In the genomic region with DNA sequence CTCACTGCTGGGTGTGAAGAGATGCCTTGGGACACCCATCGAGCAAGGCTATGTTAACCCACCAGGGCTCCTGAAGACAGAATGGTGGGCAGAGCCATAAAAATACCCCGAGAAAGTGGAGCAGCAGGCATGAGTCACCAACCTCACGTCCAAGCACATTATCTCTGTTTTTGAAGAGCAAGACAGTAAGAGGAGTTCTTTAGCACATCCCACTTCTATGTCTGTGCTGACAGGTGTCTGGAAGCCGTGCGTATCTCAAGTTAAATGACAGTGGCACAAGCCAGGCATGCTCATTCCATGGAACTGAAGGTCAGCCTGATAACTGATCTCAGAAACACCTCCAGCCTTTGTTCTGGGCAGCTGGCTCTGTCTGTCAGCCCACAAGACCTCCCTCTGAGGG, we compare ENCODE assay signal across 19 mouse cellular contexts.
DNase-seq lines count a peak whose midpoint lies in the region; TF ChIP-seq lines count a peak whose summit lies in the region.
"Had no signal": no experiment of that assay in that cellular context is flagged by ENCODE, and none has a peak within 500 bp of the region (broad histone marks: within the 10 kb centered on the region; RNA-seq: fewer than 3 reads in every experiment).

No protein-coding gene starts in this region.

- no peak for TF ChIP-seq CTCF in layer of hippocampus, adult 2 months (conservative IDR thresholded peaks at IDR 0.05)

- no peaks in the 10 kb centered on the region for H3K27me3 ChIP-seq in embryonic facial prominence, embryonic 10.5 days (replicated peaks; ENCODE audit: low read depth, poor library complexity, severe bottlenecking)
- H3K27me3 ChIP-seq in midbrain, embryonic 10.5 days (ENCODE audit: low read depth, poor library complexity, severe bottlenecking): no peaks in the 10 kb centered on the region
- H3K27me3 ChIP-seq: hindbrain, embryonic 13.5 days had no signal

- H3K4me1 ChIP-seq in embryonic facial prominence, embryonic 10.5 days: no peaks in the 10 kb centered on the region
- no peaks in the 10 kb centered on the region for H3K4me1 ChIP-seq in midbrain, embryonic 10.5 days
- H3K4me1 ChIP-seq: heart, embryonic 10.5 days; hindbrain, embryonic 13.5 days had no signal

- H3K36me3 ChIP-seq in embryonic facial prominence, embryonic 10.5 days (replicated peaks): no peaks in the 10 kb centered on the region
- H3K36me3 ChIP-seq in midbrain, embryonic 10.5 days: no peaks in the 10 kb centered on the region
- H3K36me3 ChIP-seq: heart, embryonic 10.5 days; hindbrain, embryonic 13.5 days had no signal

- WGBS in embryonic facial prominence, embryonic 10.5 days: 87% methylated on average over 5 of the region's 5 CpGs
- 86% methylated on average over 5 of the region's 5 CpGs for WGBS in midbrain, embryonic 10.5 days

- no peak overlapping the region for H3K4me3 ChIP-seq in layer of hippocampus, adult 2 months
- no peak overlapping the region for H3K4me3 ChIP-seq in embryonic facial prominence, embryonic 10.5 days
- no peak overlapping the region for H3K4me3 ChIP-seq in midbrain, embryonic 10.5 days
- H3K4me3 ChIP-seq: heart, embryonic 10.5 days; hindbrain, embryonic 13.5 days; myocyte had no signal

- H3K27ac ChIP-seq in layer of hippocampus, adult 2 months: no peak overlapping the region
- no peak overlapping the region for H3K27ac ChIP-seq in embryonic facial prominence, embryonic 10.5 days (replicated peaks)
- H3K27ac ChIP-seq in midbrain, embryonic 10.5 days (replicated peaks): no peak overlapping the region
- H3K27ac ChIP-seq: heart, embryonic 10.5 days; hindbrain, embryonic 13.5 days had no signal

- no peaks in the 10 kb centered on the region for H3K9me3 ChIP-seq in embryonic facial prominence, embryonic 10.5 days
- no peaks in the 10 kb centered on the region for H3K9me3 ChIP-seq in midbrain, embryonic 10.5 days (replicated peaks)
- H3K9me3 ChIP-seq: heart, embryonic 10.5 days; hindbrain, embryonic 13.5 days had no signal

- DNase-seq in adrenal gland, adult 2 months: peak; percentile 24
- no peak for DNase-seq in adrenal gland, adult 18-20 months (ENCODE audit: low spot score in 2 of 2)
- peak; percentile 49 for DNase-seq in layer of hippocampus, adult 9-11 months
- no peak for DNase-seq in layer of hippocampus, adult 2 months (ENCODE audit: low spot score in 2 of 2)
- DNase-seq in left cerebral cortex, adult 8-10 months (ENCODE audit: low spot score in 2 of 2): peak; percentile 35 to 88
- peak; percentile 80 for DNase-seq in telencephalon, adult 2 months (ENCODE audit: low read depth, low spot score)
- DNase-seq in embryonic facial prominence, embryonic 10.5 days (ENCODE audit: low spot score): no peak
- no peak for DNase-seq in midbrain, embryonic 10.5 days (ENCODE audit: low spot score)
- DNase-seq: cerebellum, adult 11 months; cerebellum, postnatal 25 days; gastrocnemius, postnatal 14 days; kidney, adult 8-10 months; kidney, postnatal 14 days; liver; midbrain, embryonic 14.5 days; thymus, postnatal 14 days had no signal

Comparison
In these comparisons a context has a peak if more than half of its experiments do, and no peak if none do; other contexts are left out.
1. DNase-seq: peak in adrenal gland, adult 2 months (single experiment), layer of hippocampus, adult 9-11 months (single experiment), left cerebral cortex, adult 8-10 months (2 of 2) and telencephalon, adult 2 months (single experiment); none in adrenal gland, adult 18-20 months (0 of 2), layer of hippocampus, adult 2 months (0 of 2), embryonic facial prominence, embryonic 10.5 days (single experiment) and midbrain, embryonic 10.5 days (single experiment).